Mouse (Mus musculus) testis, adult 2 months (tissue): Measurements from ENCODE around the gene Stum.

ENCODE experiments used
- CTCF ChIP-seq: fragments of 200-500 bp; IDR thresholded peaks from 2 replicates; pipeline ENCODE4 v1.5.1; 2012; ENCODE audit warnings: low read depth, mild to moderate bottlenecking, inconsistent platforms, low read length, moderate library complexity; ENCODE audit not compliant: control insufficient read depth, insufficient read depth, insufficient replicate concordance
- POLR2A ChIP-seq: fragments of 200-500 bp; IDR thresholded peaks from 2 replicates; pipeline ENCODE4 v1.6.1; 2012; ENCODE audit warnings: low read depth, mild to moderate bottlenecking, inconsistent platforms, low read length, moderate library complexity; ENCODE audit not compliant: control insufficient read depth

GRCm38 (mm10) chr1:180525301-180525700, 42.0 kb upstream of the Stum start:
- TF ChIP-seq CTCF: no peak
- no peak for TF ChIP-seq POLR2A
